Mouse (Mus musculus) forebrain, postnatal 0 days (tissue): ENCODE measurements at regions not wholly inside any gene's neighbourhood (a gene's known extent, or its start where the extent isn't known, plus 50 kb on each side); places are given as distances from the start of the nearest gene placed in this dataset.

Experiments used
- ATAC-seq: fragments of 200-750 bp; cut with Nextera tagmentation; 2 replicates; pipeline ENCODE4 v1.8.0; 2017; ENCODE audit warnings: mild to moderate bottlenecking, moderate library complexity
- DNase-seq: peaks from one replicate; pipeline ENCODE4 v3.0.0-alpha.2; 2015
- H3K27ac ChIP-seq: fragments of 300-500 bp; sonication (generic); 2 replicates; pipeline ENCODE4 v1.5.1; 2014; ENCODE audit warnings: low read depth, mild to moderate bottlenecking, antibody characterized with exemption, low read length, moderate library complexity, mixed read lengths
- H3K27me3 ChIP-seq: fragments of 300-500 bp; sonication (generic); 2 replicates; pipeline ENCODE4 v1.6.1; 2014; ENCODE audit warnings: mild to moderate bottlenecking, low read length, mixed read lengths; ENCODE audit not compliant: insufficient read depth
- H3K36me3 ChIP-seq: fragments of 300-500 bp; sonication (generic); 2 replicates; pipeline ENCODE4 v1.6.1; 2014; ENCODE audit warnings: mild to moderate bottlenecking, moderate library complexity; ENCODE audit not compliant: insufficient read depth
- H3K4me1 ChIP-seq: fragments of 300-500 bp; sonication (generic); 2 replicates; pipeline ENCODE4 v1.6.1; 2014; ENCODE audit warnings: antibody characterized with exemption; ENCODE audit not compliant: insufficient read depth
- H3K4me2 ChIP-seq: fragments of 300-500 bp; sonication (generic); 2 replicates; pipeline ENCODE4 v1.6.1; 2014; ENCODE audit warnings: low read depth, mild to moderate bottlenecking, moderate library complexity
- H3K4me3 ChIP-seq: fragments of 300-500 bp; sonication (generic); 2 replicates; pipeline ENCODE4 v1.5.1; 2014; ENCODE audit warnings: low read depth, low read length, mixed read lengths
- H3K9ac ChIP-seq: fragments of 300-500 bp; sonication (generic); 2 replicates; pipeline ENCODE4 v1.6.1; 2014; ENCODE audit warnings: mild to moderate bottlenecking
- H3K9me3 ChIP-seq: fragments of 300-500 bp; sonication (generic); 2 replicates; pipeline ENCODE4 v1.6.1; 2016; ENCODE audit warnings: low read length
- CTCF ChIP-seq: sonication (generic); IDR thresholded peaks from 2 replicates; pipeline ENCODE4 v1.5.1; 2016; ENCODE audit warnings: antibody characterized with exemption, control low read depth, low read depth
- WGBS: fragments of 180-500 bp; shearing (Covaris S2); extraction: QIAGEN DNeasy Blood & Tissue Kit; methylation state at CpG from one replicate; pipeline ENCODE4 v1.1.7; 2014; 5-methylcytosine and 5-hydroxymethylcytosine counted together

GRCm38 (mm10) chr2:17193611-17194010, 537.7 kb downstream of the Nebl start:
- TF ChIP-seq CTCF: no peak
- Histone ChIP-seq H3K27me3 (no peaks in the 10 kb centered on the region), H3K9me3 (no peaks in the 10 kb centered on the region), H3K36me3 (no peaks in the 10 kb centered on the region), H3K27ac (no peak overlapping the region), H3K4me1 (no peaks in the 10 kb centered on the region), H3K9ac (no peak overlapping the region), H3K4me3 (no peak overlapping the region), H3K4me2 (no peak overlapping the region)
- DNase-seq: no peak
- ATAC-seq: no peak
- 72% methylated on average over 3 of the region's 3 CpGs for WGBS

GRCm38 (mm10) chr2:17189169-17189568, 542.1 kb downstream of the Nebl start:
- Histone ChIP-seq H3K9ac (no peak overlapping the region), H3K4me3 (no peak overlapping the region), H3K36me3 (no peaks in the 10 kb centered on the region), H3K9me3 (no peaks in the 10 kb centered on the region), H3K4me2 (no peak overlapping the region), H3K4me1 (no peaks in the 10 kb centered on the region), H3K27ac (no peak overlapping the region), H3K27me3 (no peaks in the 10 kb centered on the region)
- TF ChIP-seq CTCF: no peak
- ATAC-seq: peak; percentile 92; the same call in 1 of the 2 replicates
- 71% methylated on average over 4 of the region's 4 CpGs for WGBS
- DNase-seq: peak; percentile 21

DNA sequence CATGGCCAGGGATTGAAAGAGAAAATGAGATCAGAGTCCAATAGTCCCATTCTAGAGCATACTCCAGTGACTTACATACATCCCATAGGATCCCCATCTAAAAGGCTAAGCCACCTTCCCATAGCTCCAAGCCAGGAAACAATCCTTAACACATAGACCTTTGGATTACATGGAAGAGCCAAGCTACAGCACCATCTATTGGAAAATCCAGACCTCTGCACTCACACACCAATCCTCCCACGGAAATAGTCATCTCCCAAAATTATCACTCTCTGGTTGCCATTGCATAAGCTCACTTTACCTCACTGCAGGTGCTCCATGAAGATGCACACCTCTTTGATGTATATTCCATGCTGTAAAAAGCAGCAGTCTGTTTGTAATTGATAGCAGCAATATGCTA, 543.4 kb downstream of the Nebl start:
- Histone ChIP-seq H3K36me3 (no peaks in the 10 kb centered on the region), H3K4me1 (no peaks in the 10 kb centered on the region), H3K27ac (no peak overlapping the region), H3K27me3 (no peaks in the 10 kb centered on the region), H3K4me3 (no peak overlapping the region), H3K9me3 (no peaks in the 10 kb centered on the region), H3K4me2 (no peak overlapping the region), H3K9ac (no peak overlapping the region)
- DNase-seq (no peak), ATAC-seq (no peak)
- 63% methylated on average over 1 of the region's 1 CpGs for WGBS
- TF ChIP-seq CTCF: peak; percentile 48

DNA sequence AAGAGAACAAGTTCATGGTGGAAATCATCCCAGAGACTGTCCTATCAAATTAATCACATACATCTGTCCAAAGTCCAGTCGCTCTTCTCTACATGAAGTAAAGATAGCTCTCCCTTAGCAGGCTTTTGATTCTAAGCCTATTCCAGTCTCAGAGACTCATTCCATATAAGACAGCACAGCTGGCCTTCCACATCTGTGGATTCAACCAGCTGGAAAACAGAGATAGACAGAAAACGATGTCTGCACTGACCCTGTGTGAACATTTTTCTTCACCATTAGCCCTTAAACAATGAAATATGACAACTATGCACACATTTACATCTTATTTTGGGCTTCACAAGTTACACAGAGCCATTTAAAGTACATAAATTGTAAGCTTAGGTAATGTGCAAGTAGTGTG, 547.6 kb downstream of the Nebl start:
- 79% methylated on average over 2 of the region's 2 CpGs for WGBS
- TF ChIP-seq CTCF: no peak
- Histone ChIP-seq H3K36me3 (no peaks in the 10 kb centered on the region), H3K4me1 (no peaks in the 10 kb centered on the region), H3K9ac (no peak overlapping the region), H3K27me3 (no peaks in the 10 kb centered on the region), H3K4me2 (no peak overlapping the region), H3K27ac (no peak overlapping the region), H3K4me3 (no peak overlapping the region), H3K9me3 (no peaks in the 10 kb centered on the region)
- ATAC-seq (no peak), DNase-seq (no peak)

- DNase-seq (no peak), ATAC-seq (no peak)
- WGBS: 88% methylated on average over 2 of the region's 2 CpGs
- Histone ChIP-seq H3K4me3 (no peak overlapping the region), H3K9ac (no peak overlapping the region), H3K27me3 (no peaks in the 10 kb centered on the region), H3K4me2 (no peak overlapping the region), H3K9me3 (no peaks in the 10 kb centered on the region), H3K36me3 (no peaks in the 10 kb centered on the region), H3K27ac (no peak overlapping the region), H3K4me1 (no peaks in the 10 kb centered on the region)
- TF ChIP-seq CTCF: peak; percentile 22; the same call in 1 of the 2 replicates
Observed at GRCm38 (mm10) chr2:17181597-17181996, 549.7 kb downstream of the Nebl start.

DNA sequence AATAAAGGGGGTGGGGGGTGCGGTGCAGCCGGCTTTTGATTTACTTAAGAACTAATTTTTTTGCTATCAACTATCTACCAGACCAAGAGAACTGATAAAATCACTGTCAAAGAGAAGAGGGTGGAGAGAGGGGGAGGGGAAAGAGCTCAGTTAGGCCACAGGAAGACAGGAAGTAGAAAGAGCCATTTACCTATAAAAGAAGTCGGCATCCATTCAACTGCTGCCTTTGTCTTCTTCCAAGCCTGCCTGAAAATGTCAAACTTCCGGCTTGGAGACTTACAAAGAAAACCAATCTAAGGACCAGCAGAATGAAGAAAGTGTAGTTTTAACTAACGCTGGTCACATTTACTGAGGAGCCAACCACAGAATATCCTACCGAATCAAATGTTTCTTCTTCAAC, 562.4 kb downstream of the Nebl start:
- no peaks in the 10 kb centered on the region for H3K27me3 ChIP-seq
- H3K27ac ChIP-seq: no peak overlapping the region
- no peaks in the 10 kb centered on the region for H3K9me3 ChIP-seq
- DNase-seq (no peak), ATAC-seq (no peak)
- no peak overlapping the region for H3K4me2 ChIP-seq
- no peak for TF ChIP-seq CTCF
- H3K4me1 ChIP-seq: no peaks in the 10 kb centered on the region
- H3K36me3 ChIP-seq: no peaks in the 10 kb centered on the region
- H3K4me3 ChIP-seq: no peak overlapping the region
- 86% methylated on average over 6 of the region's 6 CpGs for WGBS
- H3K9ac ChIP-seq: no peak overlapping the region

DNA sequence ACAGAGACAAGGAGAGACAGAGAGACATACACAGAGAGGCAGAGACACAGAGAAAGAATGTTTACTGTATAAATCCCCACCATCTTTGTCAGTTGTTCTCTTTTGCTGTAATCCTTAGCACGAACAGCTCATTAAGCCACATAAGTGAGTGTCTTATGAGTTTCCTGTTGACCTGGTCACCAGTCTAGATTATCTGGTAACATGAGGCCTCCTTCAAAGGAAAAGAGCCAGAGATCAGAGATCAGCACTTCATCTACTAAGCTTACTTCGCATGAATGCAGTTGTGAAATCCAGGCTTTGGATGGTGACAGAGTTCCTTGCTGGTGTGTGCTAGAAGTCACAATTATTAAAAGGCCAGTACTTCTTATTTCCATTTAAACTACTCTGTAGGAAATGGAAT, 566.2 kb downstream of the Nebl start:
- Histone ChIP-seq H3K9ac (no peak overlapping the region), H3K4me2 (no peak overlapping the region), H3K9me3 (no peaks in the 10 kb centered on the region), H3K4me3 (no peak overlapping the region), H3K27me3 (no peaks in the 10 kb centered on the region), H3K27ac (no peak overlapping the region), H3K4me1 (no peaks in the 10 kb centered on the region), H3K36me3 (no peaks in the 10 kb centered on the region)
- WGBS: 82% methylated on average over 2 of the region's 2 CpGs
- ATAC-seq: no peak
- TF ChIP-seq CTCF: no peak
- no peak for DNase-seq

DNA sequence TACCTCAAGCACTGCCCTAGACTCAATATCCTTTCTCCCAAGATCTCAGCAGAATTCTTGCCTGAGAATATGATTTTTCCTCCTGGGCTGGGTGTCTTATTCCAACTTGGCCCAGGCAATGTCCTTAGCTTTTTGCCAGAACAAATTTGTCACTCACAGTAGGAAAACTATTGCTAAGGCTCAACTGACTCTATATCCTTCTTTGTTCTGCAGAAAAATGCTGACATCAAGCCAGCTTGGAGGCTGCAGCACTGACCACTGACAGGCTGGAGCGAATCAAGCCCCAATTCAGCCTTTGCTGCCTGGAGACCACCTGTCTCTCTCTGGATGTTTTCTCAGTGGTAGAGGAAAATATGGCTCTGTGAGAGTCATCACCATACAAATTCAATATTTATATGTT, 572.8 kb downstream of the Nebl start:
- Histone ChIP-seq H3K4me1 (no peaks in the 10 kb centered on the region), H3K27me3 (no peaks in the 10 kb centered on the region), H3K4me3 (no peak overlapping the region), H3K36me3 (no peaks in the 10 kb centered on the region), H3K9me3 (no peaks in the 10 kb centered on the region), H3K27ac (no peak overlapping the region), H3K9ac (no peak overlapping the region), H3K4me2 (no peak overlapping the region)
- DNase-seq (no peak), ATAC-seq (no peak)
- 85% methylated on average over 1 of the region's 1 CpGs for WGBS
- no peak for TF ChIP-seq CTCF
